Mouse (Mus musculus): Measurements from ENCODE around the gene 2700081O15Rik.
A peak's percentile ranks its signal among the peaks of the same experiment; 100 is the strongest.

The 2700081O15Rik gene

DNA sequence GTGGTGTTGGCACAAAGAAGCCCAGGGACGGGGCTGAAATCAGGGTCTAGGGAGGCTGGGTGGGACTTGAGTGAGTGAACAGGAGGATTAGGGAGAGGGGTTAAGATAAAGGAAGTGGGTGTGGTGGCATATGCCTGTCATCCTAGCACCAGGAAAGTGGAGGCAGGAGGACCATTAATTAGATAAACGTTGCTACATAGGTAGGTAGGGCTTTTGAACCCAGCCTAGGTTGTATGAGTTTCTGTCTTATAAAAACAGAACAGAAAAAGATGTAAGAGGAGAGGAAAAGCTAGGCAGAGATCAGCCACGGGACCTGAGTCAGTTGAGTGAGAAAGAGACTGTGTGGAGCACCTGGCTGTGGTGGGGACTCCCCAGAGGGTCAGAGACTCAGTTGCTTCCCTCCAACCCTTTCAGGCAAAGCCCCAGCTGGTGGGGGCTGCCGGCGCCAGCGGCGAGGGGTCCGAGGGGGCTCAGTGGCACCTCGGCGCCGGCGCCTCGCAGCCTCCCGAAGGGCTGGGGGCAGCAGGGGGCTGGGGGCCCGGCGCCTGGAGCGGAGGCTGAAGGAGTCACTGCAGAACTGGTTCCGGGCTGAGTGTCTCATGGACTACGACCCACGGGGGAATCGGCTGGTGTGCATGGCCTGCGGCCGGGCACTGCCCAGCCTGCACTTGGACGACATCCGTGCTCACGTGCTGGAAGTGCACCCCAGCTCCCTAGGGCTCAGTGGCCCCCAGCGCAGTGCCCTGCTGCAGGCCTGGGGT is 3.6 kb downstream of the 2700081O15Rik start:
- DNase-seq (ENCODE audit: low spot score): no peak

GRCm38 (mm10) chr19:7421602-7422591 is 4.5 kb downstream of the 2700081O15Rik start:
- peak; percentile 44 for DNase-seq (ENCODE audit: low spot score)

DNA sequence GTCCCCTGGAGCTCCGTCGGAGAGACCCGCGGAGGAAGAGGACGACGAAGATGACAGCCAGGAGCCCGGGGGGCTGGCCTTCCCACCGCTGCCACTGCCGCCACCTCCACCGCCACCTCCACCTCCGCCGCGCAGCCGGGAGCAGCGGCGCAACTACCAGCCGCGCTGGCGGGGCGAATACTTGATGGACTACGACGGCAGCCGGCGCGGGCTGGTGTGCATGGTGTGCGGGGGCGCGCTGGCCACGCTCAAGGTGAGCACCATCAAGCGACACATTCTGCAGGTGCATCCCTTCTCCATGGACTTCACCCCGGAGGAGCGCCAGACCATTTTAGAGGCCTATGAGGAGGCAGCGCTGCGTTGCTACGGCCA is 5.2 kb downstream of the 2700081O15Rik start:
- no peak for DNase-seq (ENCODE audit: low spot score)

DNA sequence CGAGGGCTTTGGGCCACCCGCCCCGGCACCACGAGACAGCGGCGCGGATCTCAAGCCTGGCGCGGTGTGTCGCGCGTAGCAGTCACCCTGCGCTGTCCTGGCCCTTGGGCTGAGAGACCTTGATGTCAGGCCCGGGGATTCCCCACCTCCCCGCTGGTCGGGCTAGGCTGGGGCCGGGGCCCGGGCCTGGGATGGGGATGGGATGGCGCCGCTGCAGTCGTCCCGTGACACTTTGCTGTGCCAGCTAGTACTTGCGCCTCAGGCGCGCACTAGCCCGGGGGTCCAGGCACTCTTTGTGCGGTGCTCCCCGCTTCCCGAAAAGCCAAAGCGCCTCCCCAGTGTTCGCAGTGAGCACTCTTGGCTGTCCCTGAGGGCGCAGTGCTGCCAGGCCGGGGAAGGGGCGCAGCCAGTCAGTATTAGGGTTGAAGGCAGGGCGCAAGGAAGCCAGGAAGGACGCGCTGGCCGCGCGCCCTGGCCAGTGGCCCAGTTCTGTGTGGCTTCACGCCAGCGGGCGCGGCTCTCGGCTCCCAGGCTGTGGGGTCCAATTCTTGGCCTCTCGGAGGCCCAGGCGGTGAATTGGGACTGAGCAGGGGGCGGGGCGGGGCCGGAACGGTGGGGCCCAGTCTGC is 5.7 kb downstream of the 2700081O15Rik start:
- peak; percentile 82 for DNase-seq (ENCODE audit: low spot score)

GRCm38 (mm10) chr19:7423656-7424030 is 6.2 kb downstream of the 2700081O15Rik start:
- DNase-seq (ENCODE audit: low spot score): no peak

DNA sequence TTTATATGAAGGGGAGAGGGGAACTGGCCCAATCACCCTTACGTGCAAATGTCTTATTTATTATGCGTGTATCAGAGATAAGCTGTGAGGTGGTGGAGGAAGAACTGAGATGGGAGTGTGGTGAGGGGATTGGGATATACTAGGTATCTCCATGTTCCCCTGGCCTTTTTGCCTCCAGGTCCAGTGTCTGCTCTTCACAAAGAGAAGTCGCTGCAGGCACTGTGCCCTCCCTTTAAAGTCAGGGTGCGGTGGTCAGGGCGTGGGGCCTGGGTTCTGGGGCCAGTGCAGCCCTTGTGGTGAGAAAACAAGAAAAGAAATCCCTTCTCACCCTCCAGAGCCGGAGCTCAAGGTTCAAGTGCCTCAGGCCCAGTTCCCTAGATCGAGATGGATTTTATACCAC is 6.7 kb downstream of the 2700081O15Rik start:
- no peak for DNase-seq (ENCODE audit: low spot score)

DNA sequence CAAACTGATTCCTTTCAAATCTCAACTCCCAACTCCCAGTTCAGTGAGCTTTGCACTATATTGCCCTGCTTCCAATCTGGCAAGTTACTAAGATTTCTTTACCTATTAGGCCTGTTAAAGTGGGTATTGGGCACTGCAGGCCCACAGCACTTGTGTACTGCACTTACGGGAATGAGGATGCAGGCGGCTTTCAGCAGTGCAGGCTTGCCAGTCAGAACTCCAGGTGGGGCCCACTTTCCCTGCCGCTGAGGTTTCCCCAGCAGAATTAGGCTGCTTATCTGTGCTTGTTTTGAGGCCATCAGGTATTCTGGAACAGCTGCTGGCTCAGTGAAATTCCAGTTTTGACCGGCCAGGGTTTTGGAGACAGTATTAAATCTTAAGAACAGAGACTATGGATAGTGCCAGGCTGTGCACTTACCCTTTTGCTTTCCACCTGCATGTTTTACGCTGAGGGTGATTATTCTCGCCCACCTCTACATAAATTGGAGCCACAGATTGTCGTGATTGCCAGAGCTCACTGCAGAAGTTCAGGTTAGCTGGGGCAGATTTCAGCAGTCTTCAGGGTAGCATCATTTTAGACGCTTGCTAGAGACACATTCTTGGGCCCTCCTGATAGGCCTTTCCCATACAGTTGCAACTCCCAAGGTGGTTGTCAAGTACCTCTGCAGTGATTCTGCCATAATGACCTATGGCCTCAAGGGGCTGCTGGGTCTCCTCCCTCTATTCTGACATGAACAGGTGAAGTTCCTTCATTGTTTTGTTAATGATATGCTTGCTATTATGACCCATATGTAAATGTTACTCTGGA is 7.4 kb downstream of the 2700081O15Rik start:
- DNase-seq (ENCODE audit: low spot score): no peak

DNA sequence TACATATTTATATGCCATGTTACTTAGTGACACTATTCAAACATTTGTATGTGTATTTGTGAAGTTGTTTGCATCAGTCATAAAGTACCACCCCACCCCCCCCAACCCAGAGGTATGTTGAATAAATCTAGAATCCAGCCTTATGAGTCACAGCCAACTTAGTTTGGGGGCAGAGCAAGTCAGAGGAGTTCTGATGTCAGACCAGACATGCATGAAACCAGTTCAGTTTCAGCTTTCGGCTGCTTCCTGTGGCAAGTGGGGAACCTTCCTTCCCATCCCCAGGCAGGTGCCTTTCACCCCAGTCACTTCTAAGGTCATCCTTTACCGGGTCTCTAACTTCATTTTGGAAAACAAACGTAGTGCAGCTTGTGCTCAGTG is 8.0 kb downstream of the 2700081O15Rik start:
- DNase-seq (ENCODE audit: low spot score): no peak

- DNase-seq (ENCODE audit: low spot score): no peak
Observed at GRCm38 (mm10) chr19:7434887-7435286, 17.5 kb downstream of the 2700081O15Rik start.

GRCm38 (mm10) chr19:7436061-7436970 is 18.9 kb downstream of the 2700081O15Rik start:
- no peak for DNase-seq (ENCODE audit: low spot score)

DNA sequence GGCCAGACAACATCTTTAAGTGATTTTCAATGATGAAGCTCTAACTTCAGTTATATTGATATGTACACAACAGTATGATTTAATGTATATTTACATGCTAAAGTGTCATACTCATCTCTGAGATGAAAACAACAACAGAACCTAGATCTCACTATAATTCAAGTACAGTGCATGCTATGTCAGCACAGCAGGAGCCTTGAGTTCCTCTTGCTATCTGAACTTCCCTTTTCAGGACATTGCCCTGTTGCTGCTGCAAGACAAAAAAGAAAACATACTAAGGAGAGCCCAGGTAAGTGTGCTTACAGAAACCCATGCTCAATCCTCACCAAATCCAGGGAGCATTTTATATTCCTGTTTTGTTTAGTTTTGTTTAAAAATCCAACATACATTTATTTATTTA is 20.9 kb downstream of the 2700081O15Rik start:
- no peak for DNase-seq (ENCODE audit: low spot score)

DNA sequence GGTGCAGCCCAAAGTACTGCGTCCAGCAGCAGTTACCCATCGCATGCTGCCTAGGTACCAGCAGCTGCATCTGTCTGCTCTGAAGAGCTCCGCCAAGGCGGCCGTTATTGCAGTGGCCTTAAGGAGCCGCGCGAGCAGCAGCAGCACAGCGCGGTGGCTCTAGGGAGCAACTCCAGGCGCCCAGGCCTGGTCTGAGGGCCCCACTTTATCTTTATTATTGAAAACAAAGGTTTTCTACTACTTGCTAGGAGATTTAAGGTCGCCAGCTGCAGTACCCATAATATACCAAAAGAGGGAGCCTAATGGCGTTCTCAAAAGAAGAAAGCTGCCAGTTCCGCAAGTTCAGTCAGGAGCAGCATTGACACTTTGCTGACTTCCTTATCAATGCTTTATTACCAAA is 24.1 kb downstream of the 2700081O15Rik start:
- DNase-seq (ENCODE audit: low spot score): peak; percentile 45

DNA sequence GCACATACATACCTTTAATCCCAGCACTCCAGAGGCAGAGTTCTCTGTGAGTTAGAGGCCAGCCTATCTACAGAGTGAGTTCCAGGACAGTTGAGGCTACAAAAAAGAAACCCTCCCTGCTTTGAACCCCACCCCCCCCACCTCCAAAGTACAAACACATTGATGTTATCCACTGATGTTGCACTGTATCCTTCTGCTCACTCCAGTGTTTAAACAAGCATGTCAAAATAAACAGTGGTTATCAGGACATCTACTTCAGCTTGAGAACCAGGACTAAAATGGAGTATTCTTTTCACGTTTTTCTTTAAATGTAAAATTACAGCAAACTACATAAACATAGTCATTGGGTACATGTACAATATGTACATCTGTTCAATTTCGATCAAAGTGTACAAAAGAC is 27.7 kb downstream of the 2700081O15Rik start:
- DNase-seq (ENCODE audit: low spot score): no peak

DNA sequence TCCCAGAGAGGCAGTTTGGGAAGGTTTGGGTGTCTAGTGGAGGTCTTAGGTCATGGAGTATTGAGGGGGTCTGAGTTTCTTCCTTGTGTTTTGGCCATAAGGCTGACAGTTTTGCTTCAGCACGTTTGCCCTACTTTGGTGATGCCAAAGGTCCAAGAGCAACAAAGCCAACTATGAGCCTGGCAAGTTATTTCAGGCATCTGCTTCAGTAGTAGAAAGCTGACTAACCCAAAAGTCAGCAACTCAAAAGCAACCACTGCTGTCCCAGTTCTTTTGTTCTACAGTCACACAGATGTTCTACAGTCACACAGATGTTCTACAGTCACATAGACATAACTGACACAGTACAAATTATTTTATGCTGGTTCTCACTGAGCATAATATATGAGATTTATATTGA is 28.2 kb downstream of the 2700081O15Rik start:
- DNase-seq (ENCODE audit: low spot score): no peak

DNA sequence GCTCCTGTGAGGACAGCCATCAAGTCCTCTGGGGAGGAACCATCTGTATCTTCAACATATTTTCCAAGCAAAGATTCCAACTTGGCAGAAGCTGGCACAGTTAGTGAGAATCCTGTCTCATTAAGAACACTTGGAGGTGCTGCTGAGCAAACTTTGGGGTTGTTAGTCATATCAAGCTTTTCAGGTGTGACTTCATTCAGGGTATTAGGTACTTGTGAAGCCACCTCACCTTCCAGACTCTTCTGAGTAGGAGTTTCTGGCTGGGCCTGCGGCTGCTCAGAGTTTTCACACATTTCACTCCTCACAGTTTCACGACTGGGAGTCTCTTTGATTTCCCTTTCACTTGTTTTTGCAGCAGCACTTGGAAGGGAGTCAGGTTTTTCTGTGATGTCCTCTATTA is 39.4 kb downstream of the 2700081O15Rik start:
- DNase-seq (ENCODE audit: low spot score): no peak

DNA sequence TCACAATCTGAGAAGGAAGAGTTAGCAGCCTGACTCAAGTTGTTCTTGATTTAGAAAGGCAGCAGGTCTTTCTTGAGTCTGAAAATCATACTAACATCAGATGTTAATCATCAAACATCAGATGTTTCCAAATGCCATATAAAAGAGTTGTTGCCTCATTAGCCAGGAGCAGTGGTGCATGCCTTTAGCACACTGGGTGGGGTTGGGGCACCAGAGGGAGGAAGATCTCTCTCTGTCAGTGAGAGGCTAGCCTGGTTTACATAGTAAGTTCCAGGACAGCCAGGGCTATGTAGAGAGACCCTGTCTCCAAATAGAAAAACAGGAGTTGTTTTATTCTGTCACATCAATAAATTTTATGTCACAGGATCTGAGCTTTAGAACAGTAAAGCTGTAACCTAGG is 41.5 kb downstream of the 2700081O15Rik start:
- DNase-seq (ENCODE audit: low spot score): no peak

- no peak for DNase-seq (ENCODE audit: low spot score)
Observed at GRCm38 (mm10) chr19:7459370-7459769, 41.9 kb downstream of the 2700081O15Rik start.

GRCm38 (mm10) chr19:7467915-7468314 is 50.5 kb downstream of the 2700081O15Rik start:
- DNase-seq (ENCODE audit: low spot score): no peak

GRCm38 (mm10) chr19:7470643-7471042 is 53.2 kb downstream of the 2700081O15Rik start:
- DNase-seq (ENCODE audit: low spot score): no peak
